Mouse (Mus musculus): ENCODE results near the gene Smok2b.
"Not testable (repeated sequence)": the region's sequence is repeated elsewhere in the genome, so short reads cannot be mapped to it uniquely, and the experiment has no call there.

The Smok2b gene

GRCm38 (mm10) chr17:13229957-13230356, at the start of gene Smok2b:
Smok2b (plus strand) TSS chr17:13230257.
- not testable (repeated sequence) for DNase-seq (ENCODE audit: low read depth, low spot score)

- DNase-seq (ENCODE audit: low read depth, low spot score) = not testable (repeated sequence)
Measured at GRCm38 (mm10) chr17:13180491-13180890, 49.6 kb upstream of the Smok2b start.

- DNase-seq (ENCODE audit: low read depth, low spot score) = not testable (repeated sequence)
Measured at GRCm38 (mm10) chr17:13182712-13183111, 47.3 kb upstream of the Smok2b start.

- not testable (repeated sequence) for DNase-seq (ENCODE audit: low read depth, low spot score)
Measured at GRCm38 (mm10) chr17:13184514-13184913, 45.5 kb upstream of the Smok2b start.

GRCm38 (mm10) chr17:13186541-13186940, 43.5 kb upstream of the Smok2b start:
- not testable (repeated sequence) for DNase-seq (ENCODE audit: low read depth, low spot score)

- DNase-seq (ENCODE audit: low read depth, low spot score) = not testable (repeated sequence)
Measured at GRCm38 (mm10) chr17:13187621-13188020, 42.4 kb upstream of the Smok2b start.

- not testable (repeated sequence) for DNase-seq (ENCODE audit: low read depth, low spot score)
Measured at GRCm38 (mm10) chr17:13188846-13189245, 41.2 kb upstream of the Smok2b start.

- not testable (repeated sequence) for DNase-seq (ENCODE audit: low read depth, low spot score)
Measured at GRCm38 (mm10) chr17:13190836-13191583, 39.0 kb upstream of the Smok2b start.

GRCm38 (mm10) chr17:13196486-13196885, 33.6 kb upstream of the Smok2b start:
- not testable (repeated sequence) for DNase-seq (ENCODE audit: low read depth, low spot score)

- not testable (repeated sequence) for DNase-seq (ENCODE audit: low read depth, low spot score)
Measured at GRCm38 (mm10) chr17:13198812-13199211, 31.2 kb upstream of the Smok2b start.

GRCm38 (mm10) chr17:13199880-13200409, 30.1 kb upstream of the Smok2b start:
- DNase-seq (ENCODE audit: low read depth, low spot score) = not testable (repeated sequence)

- not testable (repeated sequence) for DNase-seq (ENCODE audit: low read depth, low spot score)
Measured at GRCm38 (mm10) chr17:13201551-13201950, 28.5 kb upstream of the Smok2b start.

GRCm38 (mm10) chr17:13202453-13203107, 27.5 kb upstream of the Smok2b start:
- not testable (repeated sequence) for DNase-seq (ENCODE audit: low read depth, low spot score)

- not testable (repeated sequence) for DNase-seq (ENCODE audit: low read depth, low spot score)
Measured at GRCm38 (mm10) chr17:13205247-13205646, 24.8 kb upstream of the Smok2b start.

- DNase-seq (ENCODE audit: low read depth, low spot score) = no peak
Measured at GRCm38 (mm10) chr17:13206491-13206890, 23.6 kb upstream of the Smok2b start.

GRCm38 (mm10) chr17:13208460-13208859, 21.6 kb upstream of the Smok2b start:
- DNase-seq (ENCODE audit: low read depth, low spot score) = not testable (repeated sequence)

GRCm38 (mm10) chr17:13212136-13212850, 17.8 kb upstream of the Smok2b start:
- DNase-seq (ENCODE audit: low read depth, low spot score) = no peak

GRCm38 (mm10) chr17:13214169-13214568, 15.9 kb upstream of the Smok2b start:
- no peak for DNase-seq (ENCODE audit: low read depth, low spot score)

- DNase-seq (ENCODE audit: low read depth, low spot score) = no peak
Measured at GRCm38 (mm10) chr17:13215595-13215994, 14.5 kb upstream of the Smok2b start.

GRCm38 (mm10) chr17:13220888-13221287, 9.2 kb upstream of the Smok2b start, which contains the start of gene Smok2a:
Smok2a (plus strand) TSS chr17:13221188.
- DNase-seq (ENCODE audit: low read depth, low spot score) = no peak

- DNase-seq (ENCODE audit: low read depth, low spot score) = not testable (repeated sequence)
Measured at GRCm38 (mm10) chr17:13221921-13222320, 8.1 kb upstream of the Smok2b start.

- DNase-seq (ENCODE audit: low read depth, low spot score) = not testable (repeated sequence)
Measured at GRCm38 (mm10) chr17:13239461-13239860, 9.4 kb downstream of the Smok2b start.

All from CD4-positive, CD25-positive, alpha-beta regulatory T cell, adult 2 months (primary cell).